Mouse (Mus musculus) gastrocnemius, postnatal 14 days (tissue): ENCODE data around the gene Sugp1. TPM values are rescaled to one million over a fixed set of nuclear protein-coding genes. Genes with fewer than 3 reads are reported as not detected.
A peak's percentile ranks its signal among the peaks of the same experiment; 100 is the strongest.

Experiments used
- DNase-seq: peaks from one replicate; pipeline ENCODE4 v3.0.0; 2021; ENCODE audit warnings: mixed read lengths
- intact Hi-C: fragments of 180-260 bp; cut with DNase I; formaldehyde crosslinking; loops from one replicate; pipeline ENCODE4 v1.15.1; 2025; ENCODE audit warnings: low total_unique reads
- microRNA-seq, 2 experiments: library from miRNA; unstranded; fragments of <30 nt; microRNA quantifications; one replicate each; pipeline ENCODE4 v1.2.0; 2021
- total RNA-seq, 2 experiments: library from RNA; stranded (reverse); gene quantifications; 2 replicates each; pipeline ENCODE4 v1.2.3; 2021

The Sugp1 gene
- total RNA-seq, 2 experiments from 2014 or later: 17.7 to 17.9 TPM

GRCm38 (mm10) chr8:70099276-70099675, 56.7 kb downstream of the Sugp1 start:
- intact Hi-C loops: loop anchor here (5.0 kb wide), 1 partner anchor 63 kb away; no protein-coding TSS in a partner anchor
- no peak for DNase-seq

DNA sequence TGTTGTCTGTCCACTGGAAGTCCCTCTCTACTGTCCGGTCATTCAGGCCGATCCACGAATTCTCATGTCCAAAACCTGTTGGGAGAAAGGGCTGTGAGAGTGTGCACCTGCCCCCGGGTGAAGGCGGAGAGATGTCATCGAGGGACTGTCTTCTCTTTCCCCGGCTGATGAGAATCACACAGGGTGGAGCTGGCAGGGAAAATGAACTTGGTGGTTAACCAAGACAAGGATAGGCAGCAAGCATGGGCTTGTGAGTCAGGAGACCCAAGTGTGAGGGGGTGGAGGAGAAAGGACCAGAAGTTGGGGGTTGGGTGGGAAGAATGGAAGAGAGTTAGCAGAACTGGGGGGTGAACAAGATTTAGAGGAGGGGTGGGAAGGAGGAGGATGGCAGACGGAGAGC, 57.6 kb downstream of the Sugp1 start:
- intact Hi-C loops: no loop called here
- DNase-seq: no peak

- DNase-seq: peak; percentile 24
- intact Hi-C loops: no loop called here
These were observed 61.9 kb downstream of the Sugp1 start for GRCm38 (mm10) chr8:70104506-70104905.

GRCm38 (mm10) chr8:70104922-70105321, 62.3 kb downstream of the Sugp1 start:
- intact Hi-C loops: loop anchor here (5.0 kb wide), 1 partner anchor 62 kb away; no protein-coding TSS in a partner anchor
- no peak for DNase-seq

DNA sequence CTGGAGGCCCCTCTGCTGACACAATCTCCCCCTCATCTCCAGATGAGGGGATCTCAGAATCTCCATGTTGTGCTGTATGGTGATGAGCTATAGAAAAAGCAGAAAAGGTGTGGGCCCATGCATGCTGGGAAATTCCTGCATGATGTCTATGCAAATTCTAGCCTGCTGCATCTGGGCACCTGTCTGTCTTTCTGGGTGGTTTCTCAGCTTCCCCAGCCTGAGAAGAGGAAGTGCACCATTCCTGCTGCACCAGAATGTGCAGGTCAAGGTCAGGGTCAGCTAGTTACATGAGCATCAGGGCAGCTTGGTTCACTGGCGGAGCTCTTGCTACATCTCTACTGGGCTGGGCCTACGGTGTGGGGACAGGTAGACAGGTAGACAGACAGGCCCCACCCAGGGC, 67.8 kb downstream of the Sugp1 start:
- DNase-seq: no peak
- intact Hi-C loops: loop anchor here (5.0 kb wide), 1 partner anchor 37 kb away; no protein-coding TSS in a partner anchor

DNA sequence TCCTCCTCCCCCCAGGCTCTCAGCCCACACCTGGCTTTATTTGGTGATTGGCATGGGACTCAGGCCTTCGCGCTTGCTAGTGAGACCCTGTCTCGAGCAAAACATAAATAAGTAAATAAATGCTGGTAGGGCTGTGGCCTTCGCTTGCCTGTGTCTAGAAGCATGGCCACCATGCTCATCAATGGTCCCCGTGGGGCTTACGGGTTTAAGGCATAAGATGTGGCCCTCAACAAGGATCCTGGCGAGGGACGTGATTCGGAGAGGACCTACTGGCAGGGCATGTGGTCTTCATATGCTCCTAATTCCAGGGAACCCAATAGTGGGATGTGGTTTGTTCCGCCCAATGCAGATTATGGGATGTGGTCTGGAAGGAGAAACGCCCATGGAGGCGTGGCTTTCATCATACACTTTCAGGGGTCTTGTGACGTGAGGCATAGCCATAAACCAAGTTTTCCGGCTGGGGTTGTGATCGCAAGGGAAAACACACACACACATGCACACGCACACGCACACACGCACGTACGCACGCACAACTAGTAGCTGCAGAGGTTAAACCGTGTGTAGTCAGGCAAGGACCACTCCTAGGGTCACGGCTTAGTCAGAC, 68.7 kb downstream of the Sugp1 start:
- intact Hi-C loops: loop anchor here (5.0 kb wide), 1 partner anchor 36 kb away; no protein-coding TSS in a partner anchor

DNA sequence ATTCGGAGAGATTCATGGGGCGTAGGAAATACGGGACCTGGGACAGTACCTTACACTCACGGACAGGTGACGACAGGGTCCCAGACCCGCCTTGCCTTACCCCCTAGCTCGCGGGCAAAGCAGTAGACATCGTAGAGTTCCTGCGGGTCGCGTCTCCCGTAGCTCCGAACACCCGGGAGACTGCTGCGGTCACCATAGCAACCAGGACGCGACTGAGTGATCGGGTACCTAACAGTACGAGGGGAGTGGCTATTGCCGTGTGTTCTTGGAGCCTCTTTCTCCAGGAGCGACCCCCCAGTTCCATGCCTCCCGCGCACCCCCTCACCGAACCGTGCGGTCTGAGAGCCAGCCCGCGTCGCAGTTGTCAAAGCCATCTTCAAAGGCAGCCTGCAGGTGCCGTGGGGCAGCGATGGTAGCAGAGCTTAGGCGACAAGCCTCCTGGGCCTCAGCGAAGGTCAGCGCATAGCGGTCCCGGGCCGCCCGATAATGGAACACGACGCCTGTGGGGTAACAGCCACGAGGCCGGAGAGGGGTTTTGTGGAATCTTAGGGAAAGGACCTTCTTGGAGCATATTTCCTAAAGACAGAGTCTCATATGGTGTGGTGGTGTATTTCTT, 69.9 kb downstream of the Sugp1 start:
- intact Hi-C loops: loop anchor here (5.0 kb wide), 1 partner anchor 35 kb away; no protein-coding TSS in a partner anchor
- no peak for DNase-seq

More for the DNA sequence above, 68.7 kb downstream of the Sugp1 start:
- DNase-seq: no peak

DNA sequence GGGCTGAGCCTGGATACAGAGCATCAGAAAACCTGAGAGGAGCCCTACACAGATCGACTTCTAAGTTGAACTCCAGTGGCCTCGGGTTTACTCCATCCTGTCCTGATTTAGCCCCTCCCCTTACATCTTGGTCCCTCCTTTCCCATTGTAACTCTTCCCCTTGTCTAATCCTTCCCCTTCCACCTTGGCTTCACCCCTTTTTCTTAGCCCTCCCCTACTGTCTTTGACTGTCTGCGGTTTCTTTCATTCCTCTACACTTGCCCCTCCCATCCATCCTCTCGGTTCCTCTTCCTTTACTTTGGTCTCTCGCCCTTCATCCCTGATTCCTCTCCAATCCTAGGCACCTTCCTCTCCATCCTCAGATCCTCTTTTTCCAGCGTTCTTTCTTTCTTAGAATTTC, 71.9 kb downstream of the Sugp1 start:
- intact Hi-C loops: loop anchor here (5.0 kb wide), 1 partner anchor 33 kb away; no protein-coding TSS in a partner anchor
- DNase-seq: no peak

DNA sequence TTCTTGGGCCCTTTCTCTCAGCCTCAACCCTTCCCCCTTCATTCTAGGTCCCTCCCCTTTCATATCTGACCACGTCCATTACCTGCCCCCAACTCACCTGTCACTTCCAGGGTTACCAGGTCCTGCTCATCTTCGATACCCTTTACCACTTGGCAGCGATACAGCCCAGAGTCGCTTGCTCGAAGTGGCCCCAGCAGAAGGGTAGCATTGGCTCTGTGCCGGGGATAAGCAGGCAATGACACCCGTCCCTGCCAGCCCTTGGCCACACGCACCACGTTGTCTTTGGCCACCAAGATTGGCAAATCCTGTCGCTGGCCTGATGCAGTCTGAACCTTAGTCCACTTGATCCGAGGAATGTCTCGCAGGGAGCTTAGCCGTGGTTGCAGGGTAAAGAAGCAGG, 72.3 kb downstream of the Sugp1 start:
- DNase-seq: no peak
- intact Hi-C loops: loop anchor here (5.0 kb wide), 1 partner anchor 32 kb away; no protein-coding TSS in a partner anchor

DNA sequence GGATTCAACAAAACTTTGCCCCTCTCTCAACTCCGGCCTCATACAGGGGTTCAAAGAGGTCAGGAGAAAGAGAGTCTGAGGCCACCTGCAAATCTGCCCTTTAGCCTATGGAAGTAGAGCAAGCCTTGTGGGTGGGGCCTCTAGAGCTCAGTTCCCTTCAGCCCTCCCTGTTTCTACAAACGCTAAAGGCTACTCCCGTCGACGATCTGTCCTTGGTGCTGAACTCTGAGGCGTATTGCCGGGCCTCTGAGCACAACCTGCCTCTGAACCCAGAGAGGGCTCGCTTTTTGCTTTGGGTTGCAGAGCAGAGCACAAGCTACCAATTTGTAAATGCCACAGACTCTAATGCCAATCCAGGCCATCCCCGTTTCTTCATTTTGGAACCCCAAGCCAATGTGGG, 75.0 kb downstream of the Sugp1 start:
- intact Hi-C loops: no loop called here
- no peak for DNase-seq

DNA sequence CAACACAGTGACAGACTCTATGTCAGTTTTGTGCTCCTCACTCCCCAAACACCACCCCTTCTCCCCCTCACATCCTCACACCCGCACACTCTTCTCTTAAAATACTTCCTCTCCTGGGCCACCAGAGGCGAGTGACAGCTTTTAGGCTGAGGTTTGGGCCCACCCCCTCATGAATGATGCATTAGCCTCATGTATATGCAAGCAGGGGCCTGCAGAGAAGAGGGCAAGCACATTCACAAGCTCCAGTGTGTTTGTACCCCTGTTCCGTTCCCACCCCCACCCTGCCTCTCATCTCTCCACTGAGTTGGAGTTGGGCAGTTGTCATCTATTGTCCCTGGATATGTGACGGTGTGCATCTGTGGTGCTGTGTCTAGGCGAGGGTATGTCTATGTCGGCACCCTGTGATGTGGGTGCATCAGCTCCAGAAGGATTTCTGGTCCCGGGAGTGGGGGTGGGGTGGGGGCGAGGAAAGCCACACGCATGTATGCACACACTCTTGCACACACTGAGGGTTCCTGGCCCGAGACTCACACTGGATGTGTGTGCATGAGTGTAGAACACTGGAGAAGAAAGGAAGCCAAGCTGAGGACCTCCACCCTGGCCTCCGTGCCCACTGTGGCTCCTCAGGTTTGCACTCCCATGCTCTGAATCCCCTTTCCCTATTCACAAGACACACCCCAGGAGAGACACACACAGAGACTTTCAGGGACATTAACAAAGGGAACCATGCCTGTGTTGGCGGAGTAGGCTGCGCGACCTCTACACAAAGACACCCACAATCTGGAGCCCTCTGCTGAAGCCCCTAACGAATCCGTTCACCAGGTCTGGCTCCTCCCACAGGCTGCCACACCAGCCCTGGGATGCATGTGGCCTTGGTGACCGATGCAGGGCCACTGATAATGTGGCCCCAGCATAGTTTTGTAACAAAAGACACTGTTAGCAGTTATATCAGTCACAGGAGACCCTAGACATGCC, 76.4 kb downstream of the Sugp1 start:
- no peak for DNase-seq
- intact Hi-C loops: no loop called here

- intact Hi-C loops: no loop called here
- DNase-seq: peak; percentile 43
These were observed 78.1 kb downstream of the Sugp1 start, which contains the start of gene Ncan for GRCm38 (mm10) chr8:70120667-70121066. Gene Ncan (minus strand): TSS chr8:70120873.

Small RNA genes lying within 50 kb of the gene (microRNA-seq; reads per million reads assigned to microRNA genes)
- gene Mir7066: 0 reads per million in 2 experiments

Other genes with a start within 250 kb of the Sugp1 start
- gene Gmip, start 234.1 kb upstream of the Sugp1 start, total RNA-seq: 1 to 10 TPM; 2.7 to 3.4 TPM
- gene Lpar2, start 220.4 kb upstream of the Sugp1 start, total RNA-seq: under 1 TPM; 0.07 to 0.10 TPM
- under 1 TPM in 1 of 2 experiments, not detected in 1; 0.37 TPM for gene Pbx4, start 210.3 kb upstream of the Sugp1 start, total RNA-seq
- 10 to 100 TPM; 26.6 to 27.8 TPM for gene Cilp2, start 155.1 kb upstream of the Sugp1 start, total RNA-seq
- under 1 TPM in 1 of 2 experiments, not detected in 1; 0.31 TPM for gene Tssk6, start 140.6 kb upstream of the Sugp1 start, total RNA-seq
- gene Ndufa13, start 140.3 kb upstream of the Sugp1 start, total RNA-seq: 100 to 1,000 TPM; 265 to 294 TPM
- gene Yjefn3, start 140.1 kb upstream of the Sugp1 start, total RNA-seq: 10 to 100 TPM in 1 of 2 experiments, 1 to 10 TPM in 1; 7.8 to 10.2 TPM
- gene Gatad2a, start 46.4 kb upstream of the Sugp1 start, total RNA-seq: 10 to 100 TPM; 31.0 to 35.1 TPM
- gene Mau2, start 79 bp upstream of the Sugp1 start, total RNA-seq: 10 to 100 TPM; 22.6 to 26.3 TPM
- gene Tm6sf2, start 30.1 kb downstream of the Sugp1 start, total RNA-seq: under 1 TPM in 1 of 2 experiments, not detected in 1; 0.51 TPM
- under 1 TPM in 1 of 2 experiments, not detected in 1; 0.06 TPM for gene Hapln4, start 40.6 kb downstream of the Sugp1 start, total RNA-seq
- gene Ncan, start 78.1 kb downstream of the Sugp1 start, total RNA-seq: under 1 TPM; 0.02 to 0.04 TPM
- gene Nr2c2ap, start 88.5 kb downstream of the Sugp1 start, total RNA-seq: 1 to 10 TPM; 2.2 to 4.4 TPM
- gene Rfxank, start 96.3 kb downstream of the Sugp1 start, total RNA-seq: 1 to 10 TPM; 8.1 to 8.8 TPM
- 10 to 100 TPM; 14.4 to 18.4 TPM for gene Borcs8, start 96.7 kb downstream of the Sugp1 start, total RNA-seq
- gene Mef2b, start 96.9 kb downstream of the Sugp1 start, total RNA-seq: under 1 TPM; 0.25 to 0.29 TPM
- gene Tmem161a, start 129.5 kb downstream of the Sugp1 start, total RNA-seq: 10 to 100 TPM; 76.0 to 78.1 TPM
- 10 to 100 TPM; 25.5 to 29.2 TPM for gene Slc25a42, start 169.5 kb downstream of the Sugp1 start, total RNA-seq
- 10 to 100 TPM; 42.3 to 44.1 TPM for gene Sugp2, start 191.4 kb downstream of the Sugp1 start, total RNA-seq
- gene Armc6, start 191.7 kb downstream of the Sugp1 start, total RNA-seq: 1 to 10 TPM; 6.5 to 9.9 TPM
- gene Homer3, start 240.0 kb downstream of the Sugp1 start, total RNA-seq: 1 to 10 TPM; 8.5 to 8.7 TPM